Mouse (Mus musculus) cerebellum, postnatal 4 days (tissue): ENCODE measurements around the gene Psg23.
"Not testable (repeated sequence)": the region's sequence is repeated elsewhere in the genome, so short reads cannot be mapped to it uniquely, and the experiment has no call there.

Experiments
- DNase-seq, 2 experiments: peaks; one replicate each; pipeline ENCODE4 v3.0.0; 2022; ENCODE audit warnings: low spot score in 2 of 2, mixed read lengths in 1 of 2

Psg23 gene

DNA sequence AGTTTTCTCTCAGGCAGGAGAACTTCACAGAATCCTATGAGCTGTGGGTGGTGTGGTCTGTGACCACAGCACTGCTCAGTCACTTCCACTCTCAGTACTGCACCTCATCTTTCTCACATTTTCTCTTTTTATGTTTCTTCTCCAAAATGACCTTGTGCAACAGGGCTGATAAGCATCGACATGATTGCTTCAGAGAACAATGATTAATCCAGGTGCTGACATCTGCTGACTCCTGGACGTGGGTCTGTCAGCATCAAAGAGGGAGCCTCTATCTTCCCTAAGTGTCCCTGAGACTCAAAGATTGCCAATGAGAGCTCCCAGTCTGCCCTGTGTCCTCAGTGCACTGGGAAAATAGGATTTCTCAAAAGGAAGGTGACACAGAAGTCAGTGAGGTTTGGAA, at the start of gene Psg23:
Gene Psg23, minus strand, starts transcription at position 101 of the 400 bp plus-strand sequence.
- not testable (repeated sequence) for DNase-seq

GRCm38 (mm10) chr7:18656625-18657024, 40.3 kb upstream of the Psg23 start, which contains the start of gene Psg21:
Gene Psg21, minus strand, starts transcription at chr7:18656725.
- not testable (repeated sequence) for DNase-seq

DNA sequence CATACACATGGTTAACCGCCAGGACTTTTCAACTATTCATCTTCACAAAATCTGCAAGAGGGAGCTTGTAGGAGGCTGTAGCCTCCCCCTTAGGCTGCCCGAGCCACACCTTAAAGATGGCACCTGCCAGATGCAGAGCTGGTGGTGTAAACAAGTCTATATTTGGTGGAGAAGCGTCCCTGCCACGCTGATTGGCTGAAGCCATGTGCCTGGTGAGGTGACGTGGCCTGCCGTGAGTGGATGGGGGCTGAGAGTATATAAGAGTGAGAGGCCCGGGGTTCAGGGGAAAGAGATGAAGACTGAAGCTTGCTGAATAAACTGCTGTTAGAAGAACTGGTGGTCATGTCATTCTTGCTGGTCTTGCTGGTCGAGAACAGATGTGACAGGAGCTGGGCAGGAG, 10.6 kb upstream of the Psg23 start:
- DNase-seq, result not testable (repeated sequence)

GRCm38 (mm10) chr7:18567205-18567604, 49.1 kb downstream of the Psg23 start, which contains the start of gene Psg27:
Gene Psg27, minus strand, starts transcription at chr7:18567305.
- no peak for DNase-seq

DNA sequence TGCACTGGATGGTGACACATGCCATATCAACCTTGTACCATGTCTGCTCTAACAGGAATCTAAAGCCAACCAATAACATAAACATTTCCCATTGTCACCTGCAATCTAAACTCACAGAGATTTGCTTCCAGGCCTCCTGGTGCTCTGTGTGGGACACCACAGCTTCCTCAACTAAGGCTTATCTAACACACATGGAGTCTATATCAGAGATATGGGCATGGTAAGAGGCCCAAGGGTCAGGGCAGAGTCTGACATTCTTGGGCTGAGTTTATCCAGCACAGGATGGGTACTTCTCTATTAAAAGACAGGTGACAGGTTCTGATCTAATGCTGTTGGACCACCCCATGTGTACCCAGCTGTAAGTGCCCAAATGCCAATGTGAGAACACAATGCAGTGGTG, 56.5 kb downstream of the Psg23 start:
- no peak for DNase-seq
